In the genomic region with DNA sequence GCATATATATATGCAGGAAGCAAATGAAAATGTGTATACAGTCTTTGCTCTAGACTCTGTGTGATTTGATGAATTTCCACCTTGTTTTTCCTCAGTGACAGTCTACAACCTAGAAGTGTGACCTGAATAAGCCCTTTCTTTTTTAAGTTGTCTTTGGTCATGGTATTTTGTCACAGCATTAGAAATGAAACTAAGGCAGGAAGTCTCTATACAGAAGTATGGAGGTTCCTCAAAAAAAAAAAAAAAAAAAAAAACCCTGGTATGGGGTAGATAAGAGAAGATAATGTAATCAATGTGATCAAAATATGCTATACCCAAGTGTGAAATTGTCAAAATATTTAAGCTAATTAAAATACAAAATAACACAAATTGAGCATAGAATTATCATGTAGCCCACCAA, we compare ENCODE assay signal across 15 mouse cellular contexts.
"Had no signal": no experiment of that assay in that cellular context is flagged by ENCODE, and none has a peak within 500 bp of the region (broad histone marks: within the 10 kb centered on the region; RNA-seq: fewer than 3 reads in every experiment).

No protein-coding gene starts in this region.

- H3K9me3 ChIP-seq: kidney, embryonic 15.5 days; liver, embryonic 13.5 days; neural tube, embryonic 13.5 days had no signal

- H3K36me3 ChIP-seq: kidney, embryonic 15.5 days; liver, embryonic 13.5 days; neural tube, embryonic 13.5 days had no signal

- H3K4me3 ChIP-seq: kidney, embryonic 15.5 days; liver, embryonic 13.5 days; neural tube, embryonic 13.5 days had no signal

- H3K27ac ChIP-seq: kidney, embryonic 15.5 days; liver, embryonic 13.5 days; neural tube, embryonic 13.5 days; stomach, postnatal 0 days had no signal

- H3K27me3 ChIP-seq: kidney, embryonic 15.5 days; liver, embryonic 13.5 days; neural tube, embryonic 13.5 days had no signal

- H3K4me1 ChIP-seq: kidney, embryonic 15.5 days had no signal

- DNase-seq: kidney, adult 11 months; kidney, adult 8-10 months; kidney, postnatal 10 days; kidney, postnatal 36 days; liver, embryonic 13.5 days; lung, adult 2 months; lung, postnatal 14 days; lung, postnatal 4 days; midbrain, embryonic 14.5 days; thymus, adult 2 months; thymus, postnatal 14 days; thymus, postnatal 4 days had no signal
